Mouse (Mus musculus) E14TG2a.4 (cell line): ENCODE results near the gene Alg12.

Experiments used
- H3K27me3 ChIP-seq: 2 replicates; pipeline ENCODE4 v1.6.1; 2014; ENCODE audit warnings: low read length, control low read depth; ENCODE audit not compliant: insufficient read depth
- H3K36me3 ChIP-seq: 2 replicates; pipeline ENCODE4 v1.6.1; 2014; ENCODE audit warnings: low read length, control low read depth; ENCODE audit not compliant: insufficient read depth
- H3K4me1 ChIP-seq: replicated peaks from 2 replicates; pipeline ENCODE4 v1.6.1; 2014; ENCODE audit warnings: low read depth, low read length, control low read depth
- H3K4me3 ChIP-seq: replicated peaks from 2 replicates; pipeline ENCODE4 v1.5.1; 2014; ENCODE audit warnings: mild to moderate bottlenecking, low read length
- H3K9me3 ChIP-seq: 2 replicates; pipeline ENCODE4 v1.6.1; 2014; ENCODE audit warnings: low read length, control low read depth
- CTCF ChIP-seq: conservative IDR thresholded peaks from 2 replicates; pipeline ENCODE4 v1.5.1; 2014; ENCODE audit warnings: low read length
- NANOG ChIP-seq: IDR thresholded peaks from 2 replicates; pipeline ENCODE4 v1.6.1; 2014; ENCODE audit warnings: borderline replicate concordance, low read length, mixed read lengths
- POU5F1 ChIP-seq: IDR thresholded peaks from 2 replicates; pipeline ENCODE4 v1.6.1; 2014; ENCODE audit warnings: low read length, borderline replicate concordance

Gene Alg12

GRCm38 (mm10) chr15:88863695-88864231, 44.6 kb upstream of the Alg12 start:
- Histone ChIP-seq H3K4me3 (peak overlapping the region; percentile 95), H3K27me3 (no peaks in the 10 kb centered on the region), H3K36me3 (peaks cover 39% of the 10 kb centered on the region), H3K9me3 (peaks cover 8% of the 10 kb centered on the region), H3K4me1 (peaks cover 62% of the 10 kb centered on the region)
- no peak for TF ChIP-seq CTCF
- no peak for TF ChIP-seq NANOG
- TF ChIP-seq POU5F1 = no peak

GRCm38 (mm10) chr15:88862881-88863694, 44.0 kb upstream of the Alg12 start:
- H3K9me3 ChIP-seq = peaks cover 1% of the 10 kb centered on the region; the same call in 1 of the 2 replicates
- TF ChIP-seq CTCF (no peak), POU5F1 (no peak), NANOG (no peak)
- peaks cover 63% of the 10 kb centered on the region for H3K4me1 ChIP-seq
- peak overlapping the region; percentile 95 for H3K4me3 ChIP-seq
- no peaks in the 10 kb centered on the region for H3K27me3 ChIP-seq
- H3K36me3 ChIP-seq = peaks cover 39% of the 10 kb centered on the region

GRCm38 (mm10) chr15:88861772-88862622, 42.9 kb upstream of the Alg12 start, which contains the start of gene Pim3:
Pim3 (plus strand) TSS chr15:88862186.
- Histone ChIP-seq H3K4me3 (peak within 1 kb of the TSS; percentile 95), H3K4me1 (peaks cover 62% of the 10 kb centered on the region), H3K9me3 (no peaks in the 10 kb centered on the region), H3K36me3 (peaks cover 36% of the 10 kb centered on the region), H3K27me3 (no peaks in the 10 kb centered on the region)
- TF ChIP-seq CTCF (no peak), NANOG (no peak), POU5F1 (no peak)

DNA sequence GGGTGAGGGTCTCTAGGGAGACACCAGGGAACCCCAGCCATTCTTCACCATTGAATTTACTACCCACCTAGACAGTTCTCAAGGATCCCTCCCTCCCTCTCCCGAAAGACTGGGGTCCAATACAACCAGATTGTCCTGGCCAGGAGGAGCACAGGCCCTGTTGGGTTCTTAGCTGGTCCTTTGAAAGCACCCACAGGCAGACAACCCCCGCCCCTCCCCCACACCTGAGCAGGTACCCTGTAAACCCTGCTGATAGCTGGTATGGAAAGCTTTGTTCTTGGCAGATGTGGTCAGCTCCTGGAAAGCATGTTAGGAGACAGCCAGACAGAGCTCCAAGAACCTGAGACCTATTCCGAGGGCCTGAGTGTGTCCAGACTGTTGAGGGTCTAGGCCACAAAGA, 41.7 kb upstream of the Alg12 start:
- H3K4me1 ChIP-seq = peaks cover 62% of the 10 kb centered on the region

GRCm38 (mm10) chr15:88859206-88859970, 40.3 kb upstream of the Alg12 start:
- H3K9me3 ChIP-seq = no peaks in the 10 kb centered on the region
- TF ChIP-seq POU5F1 (no peak), NANOG (no peak), CTCF (no peak)
- peaks cover 10% of the 10 kb centered on the region for H3K36me3 ChIP-seq
- H3K27me3 ChIP-seq = no peaks in the 10 kb centered on the region
- H3K4me1 ChIP-seq = peaks cover 69% of the 10 kb centered on the region
- H3K4me3 ChIP-seq = no peak overlapping the region

More for the DNA sequence above, 41.7 kb upstream of the Alg12 start:
- no peak for TF ChIP-seq NANOG
- TF ChIP-seq POU5F1 = no peak
- TF ChIP-seq CTCF = no peak
- H3K27me3 ChIP-seq = no peaks in the 10 kb centered on the region
- peaks cover 24% of the 10 kb centered on the region for H3K36me3 ChIP-seq
- H3K9me3 ChIP-seq = no peaks in the 10 kb centered on the region
- H3K4me3 ChIP-seq = peak overlapping the region; percentile 95; the same call in 1 of the 2 replicates

- Histone ChIP-seq H3K27me3 (no peaks in the 10 kb centered on the region), H3K36me3 (peaks cover 3% of the 10 kb centered on the region; the same call in 1 of the 2 replicates), H3K9me3 (no peaks in the 10 kb centered on the region), H3K4me1 (peaks cover 76% of the 10 kb centered on the region), H3K4me3 (no peak overlapping the region)
- TF ChIP-seq POU5F1 (no peak), NANOG (no peak), CTCF (no peak)
Measured at GRCm38 (mm10) chr15:88858707-88859106, 39.6 kb upstream of the Alg12 start.

- no peaks in the 10 kb centered on the region for H3K27me3 ChIP-seq
- H3K9me3 ChIP-seq = no peaks in the 10 kb centered on the region
- peaks cover under 1% of the 10 kb centered on the region; the same call in 1 of the 2 replicates for H3K36me3 ChIP-seq
- peaks cover 81% of the 10 kb centered on the region for H3K4me1 ChIP-seq
- no peak overlapping the region for H3K4me3 ChIP-seq
- TF ChIP-seq CTCF (no peak), POU5F1 (no peak), NANOG (no peak)
Measured at GRCm38 (mm10) chr15:88858141-88858541, 39.0 kb upstream of the Alg12 start.

GRCm38 (mm10) chr15:88857361-88857760, 38.2 kb upstream of the Alg12 start:
- TF ChIP-seq POU5F1 = no peak
- TF ChIP-seq NANOG = no peak
- no peak for TF ChIP-seq CTCF
- no peaks in the 10 kb centered on the region for H3K9me3 ChIP-seq
- H3K36me3 ChIP-seq = no peaks in the 10 kb centered on the region
- H3K27me3 ChIP-seq = no peaks in the 10 kb centered on the region
- peaks cover 89% of the 10 kb centered on the region for H3K4me1 ChIP-seq
- no peak overlapping the region for H3K4me3 ChIP-seq
